Mouse (Mus musculus): ENCODE measurements around the gene Taf9. TPM values are rescaled to one million over a fixed set of nuclear protein-coding genes. Genes with fewer than 3 reads are reported as not detected.

Gene Taf9
- total and polyA plus RNA-seq, 2 experiments: 0.67 to 2.5 TPM

DNA sequence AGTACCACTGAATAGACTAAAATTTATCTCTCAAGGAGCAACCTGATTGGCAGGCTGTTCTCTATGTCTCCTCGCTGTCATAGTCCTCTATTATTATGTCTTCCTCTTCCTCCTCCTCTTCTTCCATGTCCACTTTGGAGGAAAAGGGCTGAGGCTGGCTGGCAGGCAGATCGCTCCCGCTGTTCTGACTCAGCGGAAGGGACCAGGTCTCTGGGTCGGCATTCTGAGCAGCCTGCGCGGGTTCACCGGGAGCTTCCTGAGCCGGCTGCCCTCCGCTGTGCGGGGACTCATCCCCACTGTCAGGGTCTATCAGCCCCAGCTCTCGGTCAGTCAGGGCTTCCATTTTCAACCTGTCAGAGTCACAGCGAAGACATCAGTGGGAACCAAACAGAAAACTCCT lies 33.8 kb upstream of the Taf9 start:
- TF ChIP-seq POLR2A (IDR thresholded peaks at IDR 0.05; ENCODE audit: extremely low read depth, insufficient read depth, low read length) (no peak), CTCF (IDR thresholded peaks at IDR 0.05; ENCODE audit: low read depth, low read length) (no peak)
- Histone ChIP-seq H3K9ac (ENCODE audit: low read depth, low read length) (no peak overlapping the region), H3K79me2 (ENCODE audit: control insufficient read depth, insufficient read depth, low read length) (peaks cover 13% of the 10 kb centered on the region; the same call in 1 of the 2 replicates), H3K27me3 (ENCODE audit: control insufficient read depth, insufficient read depth, low read length) (no peaks in the 10 kb centered on the region), H3K4me1 (ENCODE audit: control insufficient read depth, insufficient read depth, low read length) (no peaks in the 10 kb centered on the region), H3K36me3 (ENCODE audit: control insufficient read depth, insufficient read depth, low read length) (peaks cover 21% of the 10 kb centered on the region), H3K27ac (replicated peaks; ENCODE audit: insufficient read depth, low read depth, low read length) (no peak overlapping the region), H3K4me3 (ENCODE audit: insufficient read depth, low read depth, low read length) (no peak overlapping the region)
- WGBS: 90% methylated on average over 13 of the region's 13 CpGs
- no peak for DNase-seq (ENCODE audit: extremely low read depth, low read depth, low spot score)

DNA sequence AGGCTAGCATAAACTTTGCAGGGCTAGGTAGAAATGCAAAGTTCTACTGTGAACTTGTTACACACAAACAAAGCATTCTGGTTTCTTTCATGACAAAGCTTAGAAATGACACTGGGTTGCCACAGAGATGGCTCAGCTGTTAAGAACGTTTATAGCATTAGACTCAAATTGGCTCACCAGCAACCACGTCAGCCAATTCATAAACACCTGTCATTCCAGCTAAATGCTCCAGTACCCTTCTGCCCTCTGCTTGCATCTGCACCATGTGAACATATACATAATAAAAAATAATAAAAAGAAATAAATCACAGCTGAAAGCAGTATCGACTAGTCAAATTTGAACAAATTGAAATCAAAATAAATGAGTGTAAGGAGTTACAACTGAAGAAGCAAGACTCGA lies 29.1 kb upstream of the Taf9 start:
- no peak for TF ChIP-seq POLR2A (IDR thresholded peaks at IDR 0.05; ENCODE audit: extremely low read depth, insufficient read depth, low read length)
- TF ChIP-seq CTCF (IDR thresholded peaks at IDR 0.05; ENCODE audit: low read depth, low read length): no peak
- DNase-seq (ENCODE audit: extremely low read depth, low read depth, low spot score): no peak

DNA sequence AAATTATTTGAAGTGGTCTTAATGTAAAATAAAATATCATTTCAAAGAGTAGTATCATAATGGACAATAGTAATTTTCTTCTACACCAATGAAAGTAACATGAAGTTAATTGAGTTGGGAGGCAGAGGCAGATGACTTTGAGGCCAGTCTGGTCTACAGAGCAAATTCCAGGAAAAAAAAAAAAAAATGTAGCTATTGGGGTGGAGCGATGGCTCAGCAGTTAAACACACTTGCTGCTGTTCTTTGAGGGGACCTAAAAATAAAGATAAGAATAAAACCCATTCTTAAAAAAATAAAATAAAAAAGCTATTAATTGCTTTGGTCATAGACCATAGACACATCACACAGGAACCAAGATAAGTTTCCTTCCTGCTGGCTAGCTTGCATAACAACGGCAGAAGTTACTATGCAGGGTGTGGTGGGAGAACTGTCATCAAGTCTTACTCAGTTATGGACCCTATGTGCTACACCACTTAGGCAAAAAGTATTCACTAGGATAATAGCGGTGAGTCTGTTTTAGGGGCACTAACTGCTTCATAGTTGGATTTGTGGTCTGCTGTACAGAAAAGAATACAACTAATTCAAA lies 17.2 kb upstream of the Taf9 start:
- Histone ChIP-seq H3K4me1 (ENCODE audit: control insufficient read depth, insufficient read depth, low read length) (no peaks in the 10 kb centered on the region), H3K27ac (replicated peaks; ENCODE audit: insufficient read depth, low read depth, low read length) (no peak overlapping the region), H3K79me2 (ENCODE audit: control insufficient read depth, insufficient read depth, low read length) (no peaks in the 10 kb centered on the region), H3K9ac (ENCODE audit: low read depth, low read length) (no peak overlapping the region), H3K36me3 (ENCODE audit: control insufficient read depth, insufficient read depth, low read length) (peaks cover 46% of the 10 kb centered on the region), H3K27me3 (ENCODE audit: control insufficient read depth, insufficient read depth, low read length) (no peaks in the 10 kb centered on the region), H3K4me3 (ENCODE audit: insufficient read depth, low read depth, low read length) (no peak overlapping the region)
- no peak for TF ChIP-seq CTCF (IDR thresholded peaks at IDR 0.05; ENCODE audit: low read depth, low read length)
- no peak for TF ChIP-seq POLR2A (IDR thresholded peaks at IDR 0.05; ENCODE audit: extremely low read depth, insufficient read depth, low read length)
- no peak for DNase-seq (ENCODE audit: extremely low read depth, low read depth, low spot score)
- 79% methylated on average over 3 of the region's 3 CpGs for WGBS

More for the DNA sequence above, 29.1 kb upstream of the Taf9 start:
- 90% methylated on average over 4 of the region's 4 CpGs for WGBS
- Histone ChIP-seq H3K4me3 (ENCODE audit: insufficient read depth, low read depth, low read length) (no peak overlapping the region), H3K27ac (replicated peaks; ENCODE audit: insufficient read depth, low read depth, low read length) (no peak overlapping the region), H3K27me3 (ENCODE audit: control insufficient read depth, insufficient read depth, low read length) (no peaks in the 10 kb centered on the region), H3K4me1 (ENCODE audit: control insufficient read depth, insufficient read depth, low read length) (no peaks in the 10 kb centered on the region), H3K79me2 (ENCODE audit: control insufficient read depth, insufficient read depth, low read length) (no peaks in the 10 kb centered on the region), H3K36me3 (ENCODE audit: control insufficient read depth, insufficient read depth, low read length) (peaks cover 38% of the 10 kb centered on the region), H3K9ac (ENCODE audit: low read depth, low read length) (no peak overlapping the region)

DNA sequence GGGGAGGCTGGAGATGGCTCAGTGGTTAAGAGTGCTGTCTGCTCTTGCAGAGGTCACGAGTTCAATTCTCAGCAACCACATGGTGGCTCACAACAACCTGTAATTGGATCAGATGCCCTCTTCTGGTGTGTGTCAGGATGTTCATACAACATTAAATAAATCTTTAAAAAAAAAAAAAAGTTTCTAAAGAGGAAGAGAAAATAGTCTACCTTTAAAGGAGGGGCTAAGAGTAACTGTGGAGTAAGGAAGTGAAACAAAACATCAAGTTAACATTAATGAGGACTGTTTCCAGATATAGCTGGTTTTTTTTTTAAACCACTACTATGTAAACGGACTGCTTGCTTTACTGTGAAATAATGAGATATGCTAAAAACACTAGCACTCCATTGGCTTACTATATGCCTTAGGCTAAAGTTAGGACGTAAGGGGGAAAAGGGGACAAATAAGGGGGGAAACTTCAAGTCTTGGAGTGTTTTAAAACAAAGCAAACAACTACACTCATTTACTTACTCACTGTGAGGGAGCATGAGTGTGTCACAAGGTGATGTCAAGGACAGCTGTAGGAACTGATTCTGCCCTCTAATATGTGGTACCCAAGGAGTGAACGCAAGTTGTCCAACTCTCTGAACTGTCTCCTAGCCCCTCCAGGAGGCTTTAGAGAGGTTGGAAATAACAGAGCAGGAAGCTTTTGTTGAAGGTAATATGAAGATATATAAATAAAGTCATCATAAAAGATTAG lies 8.7 kb upstream of the Taf9 start:
- H3K79me2 ChIP-seq (ENCODE audit: control insufficient read depth, insufficient read depth, low read length): no peaks in the 10 kb centered on the region
- H3K36me3 ChIP-seq (ENCODE audit: control insufficient read depth, insufficient read depth, low read length): peaks cover 56% of the 10 kb centered on the region
- H3K9ac ChIP-seq (ENCODE audit: low read depth, low read length): no peak overlapping the region
- no peaks in the 10 kb centered on the region for H3K27me3 ChIP-seq (ENCODE audit: control insufficient read depth, insufficient read depth, low read length)
- 90% methylated on average over 4 of the region's 4 CpGs for WGBS
- H3K27ac ChIP-seq (replicated peaks; ENCODE audit: insufficient read depth, low read depth, low read length): no peak overlapping the region
- H3K4me3 ChIP-seq (ENCODE audit: insufficient read depth, low read depth, low read length): no peak overlapping the region
- TF ChIP-seq CTCF (IDR thresholded peaks at IDR 0.05; ENCODE audit: low read depth, low read length): no peak
- no peak for TF ChIP-seq POLR2A (IDR thresholded peaks at IDR 0.05; ENCODE audit: extremely low read depth, insufficient read depth, low read length)
- H3K4me1 ChIP-seq (ENCODE audit: control insufficient read depth, insufficient read depth, low read length): no peaks in the 10 kb centered on the region
- DNase-seq (ENCODE audit: extremely low read depth, low read depth, low spot score): no peak

DNA sequence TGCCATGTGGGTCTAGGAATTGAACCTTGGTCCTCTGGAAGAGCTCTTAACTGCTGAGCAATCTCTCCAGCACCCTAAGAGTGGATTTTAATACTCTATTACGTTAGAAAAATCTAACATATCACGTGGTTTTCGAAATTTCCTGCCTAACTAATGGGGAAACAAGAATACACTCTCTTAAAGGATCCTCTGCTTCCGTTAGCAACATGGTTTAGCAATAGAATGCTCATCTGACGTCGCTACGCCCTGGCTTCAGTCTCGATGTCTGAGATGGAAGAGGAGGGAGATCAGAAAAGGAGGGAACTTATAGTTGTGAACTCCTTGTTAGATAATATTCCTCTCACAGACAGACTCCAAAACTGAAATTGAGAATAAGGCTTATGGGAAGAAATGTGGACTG lies 3.2 kb upstream of the Taf9 start:
- Histone ChIP-seq H3K4me3 (ENCODE audit: insufficient read depth, low read depth, low read length) (no peak overlapping the region), H3K9ac (ENCODE audit: low read depth, low read length) (no peak overlapping the region), H3K36me3 (ENCODE audit: control insufficient read depth, insufficient read depth, low read length) (peaks cover 35% of the 10 kb centered on the region), H3K79me2 (ENCODE audit: control insufficient read depth, insufficient read depth, low read length) (peaks cover 12% of the 10 kb centered on the region), H3K27ac (replicated peaks; ENCODE audit: insufficient read depth, low read depth, low read length) (no peak overlapping the region), H3K4me1 (ENCODE audit: control insufficient read depth, insufficient read depth, low read length) (peaks cover 5% of the 10 kb centered on the region), H3K27me3 (ENCODE audit: control insufficient read depth, insufficient read depth, low read length) (no peaks in the 10 kb centered on the region)
- no peak for DNase-seq (ENCODE audit: extremely low read depth, low read depth, low spot score)
- 98% methylated on average over 8 of the region's 8 CpGs for WGBS
- TF ChIP-seq CTCF (IDR thresholded peaks at IDR 0.05; ENCODE audit: low read depth, low read length): no peak
